Mouse (Mus musculus): ENCODE results near the gene Oit3.

Oit3 gene

GRCm38 (mm10) chr10:59441735-59442134 is at the start of gene Oit3:
Oit3 (minus strand) TSS chr10:59441778.
- no peak for DNase-seq (ENCODE audit: low spot score in 2 of 2)

GRCm38 (mm10) chr10:59490920-59491319 is 49.3 kb upstream of the Oit3 start:
- peak in 1 of 2 experiments; percentile 41 for DNase-seq (ENCODE audit: low spot score in 2 of 2)

GRCm38 (mm10) chr10:59489411-59489810 is 47.8 kb upstream of the Oit3 start:
- no peak for DNase-seq (ENCODE audit: low spot score in 2 of 2)

- no peak for DNase-seq (ENCODE audit: low spot score in 2 of 2)
Measured at GRCm38 (mm10) chr10:59487351-59487750, 45.8 kb upstream of the Oit3 start.

GRCm38 (mm10) chr10:59484318-59484717 is 42.7 kb upstream of the Oit3 start:
- no peak for DNase-seq (ENCODE audit: low spot score in 2 of 2)

GRCm38 (mm10) chr10:59481381-59481780 is 39.8 kb upstream of the Oit3 start:
- no peak for DNase-seq (ENCODE audit: low spot score in 2 of 2)

GRCm38 (mm10) chr10:59470451-59470850 is 28.9 kb upstream of the Oit3 start:
- no peak for DNase-seq (ENCODE audit: low spot score in 2 of 2)

GRCm38 (mm10) chr10:59467297-59467696 is 25.7 kb upstream of the Oit3 start:
- DNase-seq (ENCODE audit: low spot score in 2 of 2), result no peak

- no peak for DNase-seq (ENCODE audit: low spot score in 2 of 2)
Measured at GRCm38 (mm10) chr10:59466626-59467025, 25.0 kb upstream of the Oit3 start.

- no peak for DNase-seq (ENCODE audit: low spot score in 2 of 2)
Measured at GRCm38 (mm10) chr10:59465546-59465945, 24.0 kb upstream of the Oit3 start.

- no peak for DNase-seq (ENCODE audit: low spot score in 2 of 2)
Measured at GRCm38 (mm10) chr10:59462307-59462706, 20.7 kb upstream of the Oit3 start.

GRCm38 (mm10) chr10:59459767-59460166 is 18.2 kb upstream of the Oit3 start:
- no peak for DNase-seq (ENCODE audit: low spot score in 2 of 2)

- no peak for DNase-seq (ENCODE audit: low spot score in 2 of 2)
Measured at GRCm38 (mm10) chr10:59454631-59455030, 13.1 kb upstream of the Oit3 start.

- DNase-seq (ENCODE audit: low spot score in 2 of 2), result no peak
Measured at GRCm38 (mm10) chr10:59451839-59452238, 10.3 kb upstream of the Oit3 start.

- DNase-seq (ENCODE audit: low spot score in 2 of 2), result no peak
Measured at GRCm38 (mm10) chr10:59447546-59447945, 6.0 kb upstream of the Oit3 start.

- DNase-seq (ENCODE audit: low spot score in 2 of 2), result no peak
Measured at GRCm38 (mm10) chr10:59446911-59447437, 5.4 kb upstream of the Oit3 start.

- no peak for DNase-seq (ENCODE audit: low spot score in 2 of 2)
Measured at GRCm38 (mm10) chr10:59444635-59445034, 3.1 kb upstream of the Oit3 start.

GRCm38 (mm10) chr10:59444106-59444505 is 2.5 kb upstream of the Oit3 start:
- no peak for DNase-seq (ENCODE audit: low spot score in 2 of 2)

GRCm38 (mm10) chr10:59443212-59443611 is 1.6 kb upstream of the Oit3 start:
- DNase-seq (ENCODE audit: low spot score in 2 of 2), result no peak

- DNase-seq (ENCODE audit: low spot score in 2 of 2), result no peak
Measured at GRCm38 (mm10) chr10:59440177-59440576, 1.4 kb downstream of the Oit3 start.

- no peak for DNase-seq (ENCODE audit: low spot score in 2 of 2)
Measured at GRCm38 (mm10) chr10:59439508-59439931, 2.1 kb downstream of the Oit3 start.

GRCm38 (mm10) chr10:59438651-59439050 is 2.9 kb downstream of the Oit3 start:
- DNase-seq (ENCODE audit: low spot score in 2 of 2), result no peak

GRCm38 (mm10) chr10:59435746-59436145 is 5.8 kb downstream of the Oit3 start:
- DNase-seq (ENCODE audit: low spot score in 2 of 2), result no peak

- DNase-seq (ENCODE audit: low spot score in 2 of 2), result no peak
Measured at GRCm38 (mm10) chr10:59430701-59431218, 10.8 kb downstream of the Oit3 start.
